Mouse (Mus musculus): ENCODE results near the gene Kcnf1. TPM values are rescaled to one million over a fixed set of nuclear protein-coding genes. Genes with fewer than 3 reads are reported as not detected.

Kcnf1 gene
- total and polyA plus RNA-seq, 3 experiments: not detected

DNA sequence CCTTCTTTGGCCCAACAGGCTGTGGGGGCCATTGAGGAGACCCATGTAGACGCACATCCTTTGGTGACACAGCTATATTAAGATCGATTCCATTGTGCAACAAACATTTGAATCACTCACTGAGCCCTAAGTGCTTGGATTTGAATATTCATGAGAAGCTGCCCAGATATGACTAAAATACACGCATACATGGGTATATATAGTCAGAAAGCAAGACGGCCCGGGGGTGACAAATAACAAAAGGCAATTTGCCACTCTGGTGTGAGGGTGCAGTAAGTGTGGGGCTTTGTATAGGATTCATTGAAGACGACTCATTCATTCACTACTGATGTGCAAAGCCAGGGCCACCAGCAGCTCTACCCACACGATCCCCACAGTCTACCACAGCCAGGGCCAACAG lies 17.1 kb downstream of the Kcnf1 start:
- dilution Hi-C loops (cut with MboI; ENCODE audit: extremely low pct_ligation_motif_present, extremely low pct_unique_long_range_greater_than_20kb, low sequenced_read_pairs): no loop called here
- no peak overlapping the region for H3K27ac ChIP-seq (ENCODE audit: insufficient read depth, low read depth)
- no peak overlapping the region for H3K4me2 ChIP-seq (ENCODE audit: insufficient read depth, low read depth, poor library complexity, severe bottlenecking)
- no peaks in the 10 kb centered on the region for H3K79me2 ChIP-seq (replicated peaks; ENCODE audit: control insufficient read depth, extremely low read depth, insufficient read depth, poor library complexity, severe bottlenecking)
- H3K9ac ChIP-seq (ENCODE audit: insufficient read depth, low read depth): no peak overlapping the region
- no peak overlapping the region for H3K4me3 ChIP-seq (replicated peaks in 1 of 3; ENCODE audit: low read depth in 2 of 3, low read length in 2 of 3, poor library complexity in 1 of 3)
- H3K4me1 ChIP-seq (ENCODE audit: control insufficient read depth in 1 of 2, insufficient read depth in 2 of 2): no peaks in the 10 kb centered on the region
- H3K9me3 ChIP-seq (replicated peaks; ENCODE audit: low read length): peaks cover 3% of the 10 kb centered on the region
- TF ChIP-seq ZKSCAN1 (IDR thresholded peaks at IDR 0.05; ENCODE audit: borderline replicate concordance, low read depth, low read length) (no peak), JUN (IDR thresholded peaks at IDR 0.05; ENCODE audit: insufficient read depth, low read depth, low read length) (no peak), JUND (conservative IDR thresholded peaks at IDR 0.05; ENCODE audit: low read depth, low read length) (no peak), MAX (IDR thresholded peaks at IDR 0.05; ENCODE audit: low read length) (no peak), ZC3H11A (IDR thresholded peaks at IDR 0.05; ENCODE audit: low read depth, low read length) (no peak), POLR2AphosphoS2 (IDR thresholded peaks at IDR 0.05; ENCODE audit: low read depth, low read length) (no peak), MAZ (IDR thresholded peaks at IDR 0.05; ENCODE audit: low read depth, low read length) (no peak), USF2 (conservative IDR thresholded peaks at IDR 0.05; ENCODE audit: low read depth, low read length) (no peak), ZMIZ1 (IDR thresholded peaks at IDR 0.05; ENCODE audit: low read depth, low read length) (no peak)
- in situ Hi-C loops (cut with MboI; ENCODE audit: low pct_ligation_motif_present, low pct_unique_long_range_greater_than_20kb, low sequenced_read_pairs): no loop called here
- H3K36me3 ChIP-seq (replicated peaks in 1 of 2; ENCODE audit: control insufficient read depth in 1 of 2, insufficient read depth in 1 of 2, low read length in 1 of 2): no peaks in the 10 kb centered on the region
- DNase-seq (ENCODE audit: extremely low read depth): no peak
- peaks cover 2% of the 10 kb centered on the region for H3K27me3 ChIP-seq (replicated peaks)

GRCm38 (mm10) chr12:17157558-17157957 lies 19.1 kb downstream of the Kcnf1 start:
- DNase-seq (ENCODE audit: extremely low read depth): no peak
- H3K79me2 ChIP-seq (replicated peaks; ENCODE audit: control insufficient read depth, extremely low read depth, insufficient read depth, poor library complexity, severe bottlenecking): no peaks in the 10 kb centered on the region
- no peak overlapping the region for H3K9ac ChIP-seq (ENCODE audit: insufficient read depth, low read depth)
- dilution Hi-C loops (cut with MboI; ENCODE audit: extremely low pct_ligation_motif_present, extremely low pct_unique_long_range_greater_than_20kb, low sequenced_read_pairs): no loop called here
- H3K36me3 ChIP-seq (replicated peaks in 1 of 2; ENCODE audit: control insufficient read depth in 1 of 2, insufficient read depth in 1 of 2, low read length in 1 of 2): no peaks in the 10 kb centered on the region
- no peak overlapping the region for H3K4me3 ChIP-seq (replicated peaks in 1 of 3; ENCODE audit: low read depth in 2 of 3, low read length in 2 of 3, poor library complexity in 1 of 3)
- H3K9me3 ChIP-seq (replicated peaks; ENCODE audit: low read length): no peaks in the 10 kb centered on the region
- H3K27me3 ChIP-seq (replicated peaks): peaks cover 2% of the 10 kb centered on the region
- no peak overlapping the region for H3K27ac ChIP-seq (ENCODE audit: insufficient read depth, low read depth)
- no peak for TF ChIP-seq MYC (IDR thresholded peaks at IDR 0.05; ENCODE audit: low read depth, low read length)
- no peak for TF ChIP-seq NELFE (IDR thresholded peaks at IDR 0.05; ENCODE audit: low read depth, low read length)
- no peak for TF ChIP-seq KAT2A (IDR thresholded peaks at IDR 0.05; ENCODE audit: insufficient replicate concordance, low read length)
- TF ChIP-seq IRF4 (IDR thresholded peaks at IDR 0.05; ENCODE audit: low read depth, low read length): no peak
- TF ChIP-seq E2F4 (IDR thresholded peaks at IDR 0.05; ENCODE audit: insufficient replicate concordance, low read depth, low read length): no peak
- no peak for TF ChIP-seq SIN3A (IDR thresholded peaks at IDR 0.05; ENCODE audit: low read length)
- TF ChIP-seq ELF1 (IDR thresholded peaks at IDR 0.05; ENCODE audit: low read depth, low read length): no peak
- no peak for TF ChIP-seq ZKSCAN1 (IDR thresholded peaks at IDR 0.05; ENCODE audit: borderline replicate concordance, low read depth, low read length)
- TF ChIP-seq CHD2 (IDR thresholded peaks at IDR 0.05; ENCODE audit: low read length): no peak
- H3K4me1 ChIP-seq (ENCODE audit: control insufficient read depth in 1 of 2, insufficient read depth in 2 of 2): no peaks in the 10 kb centered on the region
- in situ Hi-C loops (cut with MboI; ENCODE audit: low pct_ligation_motif_present, low pct_unique_long_range_greater_than_20kb, low sequenced_read_pairs): no loop called here
- H3K4me2 ChIP-seq (ENCODE audit: insufficient read depth, low read depth, poor library complexity, severe bottlenecking): no peak overlapping the region

Measured in CH12.LX (cell line).